Mouse (Mus musculus): ENCODE results near the gene Adra1b.

GRCm38 (mm10) chr11:43889208-43889915 lies 11.6 kb downstream of the Adra1b start:
- no peak for TF ChIP-seq CTCF (IDR thresholded peaks at IDR 0.05; ENCODE audit: extremely low read depth, insufficient read depth, low read length)
- TF ChIP-seq POLR2A (IDR thresholded peaks at IDR 0.05; ENCODE audit: extremely low read depth, insufficient read depth, low read length): no peak

Measured in cortical plate, adult 2 months (tissue).